Mouse (Mus musculus): ENCODE results near the gene Rgs7bp.

DNA sequence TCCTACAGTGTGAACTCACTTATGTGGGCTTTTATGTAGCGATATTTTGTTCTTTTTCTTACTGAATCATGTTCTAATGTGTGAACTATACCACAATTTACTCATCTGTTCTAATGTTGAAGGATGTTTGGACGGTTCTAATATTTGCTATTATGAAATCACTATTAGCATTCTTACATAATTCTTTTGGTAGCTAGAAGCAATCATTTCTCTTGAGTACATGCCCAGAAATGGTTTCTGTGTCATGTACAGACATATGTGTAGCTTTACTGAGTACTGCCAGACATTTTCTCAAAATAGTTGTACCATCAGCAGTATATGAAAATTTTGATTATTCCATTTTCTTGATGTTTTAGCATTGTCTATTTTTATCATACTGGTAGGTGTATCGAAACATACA lies 34.5 kb upstream of the Rgs7bp start:
- TF ChIP-seq POLR2A (IDR thresholded peaks at IDR 0.05; ENCODE audit: insufficient read depth, low read depth, low read length) (no peak), CTCF (IDR thresholded peaks at IDR 0.05; ENCODE audit: insufficient read depth, low read depth, low read length) (no peak)
